Mouse (Mus musculus) left cerebral cortex, postnatal 25 days (tissue): ENCODE data around the gene Gsc2. TPM values are rescaled to one million over a fixed set of nuclear protein-coding genes. Genes with fewer than 3 reads are reported as not detected.
"Not testable (repeated sequence)": the region's sequence is repeated elsewhere in the genome, so short reads cannot be mapped to it uniquely, and the experiment has no call there.

ENCODE experiments used
- DNase-seq, 2 experiments: peaks; one replicate each; pipeline ENCODE4 v3.0.0; 2022; ENCODE audit warnings: low spot score in 2 of 2, mixed read lengths in 1 of 2
- intact Hi-C: fragments of 180-260 bp; cut with DNase I; formaldehyde crosslinking; loops from one replicate; pipeline ENCODE4 v1.15.1; 2025
- total RNA-seq, 2 experiments: library from RNA; stranded (reverse); gene quantifications; 2 replicates each; pipeline ENCODE4 v1.2.3; 2021

Gsc2 gene
- not detected for total RNA-seq

DNA sequence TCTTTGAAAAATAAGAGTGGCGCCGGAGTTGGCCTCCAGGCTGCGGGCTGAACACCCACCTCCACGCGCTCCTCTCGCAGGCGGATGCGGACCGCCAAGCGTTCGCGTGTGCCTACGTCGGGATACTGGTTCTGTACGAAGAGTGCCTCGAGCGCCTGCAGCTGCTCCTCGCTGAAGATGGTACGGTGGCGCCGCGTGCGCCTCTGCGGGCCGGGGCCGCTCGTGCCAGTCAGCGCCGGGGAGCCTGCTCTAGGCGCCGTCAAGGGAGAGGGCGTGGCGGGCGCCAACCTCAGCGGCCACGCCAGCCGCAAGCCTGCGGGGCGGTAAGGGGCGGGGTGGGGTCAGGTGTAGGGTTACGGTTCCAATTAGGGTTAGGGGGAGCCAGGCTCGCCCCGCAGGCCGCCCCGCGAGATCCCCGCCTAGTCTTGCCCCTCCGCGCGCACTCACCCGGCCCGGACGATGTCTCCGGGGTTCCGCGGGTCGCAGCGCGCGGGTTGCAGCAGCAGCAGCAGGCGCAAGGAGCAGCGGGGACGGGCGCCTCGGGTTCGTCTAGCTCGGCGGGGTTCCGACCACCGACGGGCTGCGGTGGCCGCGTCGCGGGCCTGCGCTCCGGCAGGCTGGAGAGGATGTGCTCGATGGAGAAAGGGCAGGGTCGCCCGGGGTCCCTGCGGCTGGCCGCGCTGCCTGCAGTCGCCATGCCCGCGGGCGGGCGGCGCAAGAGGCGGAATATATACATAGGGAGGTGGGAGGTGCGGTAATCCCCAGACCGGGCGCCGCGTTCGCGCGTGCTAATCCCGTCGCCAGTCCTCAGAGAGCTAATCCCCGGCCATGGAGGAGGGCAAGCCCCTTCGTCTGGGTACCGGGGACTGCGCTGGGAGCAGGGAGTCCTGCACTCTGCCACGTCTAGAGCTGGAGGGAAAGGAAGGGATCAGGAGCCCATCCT, at the start of gene Gsc2:
Gene Gsc2, minus strand, starts transcription at position 753 of the 943 bp plus-strand sequence.
- intact Hi-C loops, result loop anchor here (5.0 kb wide), 2 partner anchors 73 to 133 kb away; no protein-coding TSS in a partner anchor
- no peak for DNase-seq

DNA sequence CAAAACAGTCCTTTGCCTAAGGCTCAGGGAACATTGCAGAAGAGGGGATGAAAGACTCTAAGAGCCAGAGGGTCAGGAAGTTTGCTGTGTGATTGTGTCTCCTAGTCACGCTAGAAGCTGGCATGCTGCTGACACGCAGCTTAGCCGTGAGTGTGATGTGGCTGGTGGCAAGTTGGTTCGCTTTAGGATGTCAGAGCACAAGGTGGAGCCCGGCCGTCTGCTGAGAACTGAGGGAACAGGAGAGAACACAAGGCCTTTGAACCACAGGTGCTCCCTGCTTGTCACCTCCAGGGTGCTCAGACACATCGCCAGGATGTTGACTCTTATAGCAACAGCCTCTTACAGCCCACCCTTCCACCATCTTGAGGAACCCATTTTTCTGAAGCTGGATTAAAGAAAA, 47.2 kb upstream of the Gsc2 start:
- DNase-seq, result no peak
- intact Hi-C loops, result no loop called here

DNA sequence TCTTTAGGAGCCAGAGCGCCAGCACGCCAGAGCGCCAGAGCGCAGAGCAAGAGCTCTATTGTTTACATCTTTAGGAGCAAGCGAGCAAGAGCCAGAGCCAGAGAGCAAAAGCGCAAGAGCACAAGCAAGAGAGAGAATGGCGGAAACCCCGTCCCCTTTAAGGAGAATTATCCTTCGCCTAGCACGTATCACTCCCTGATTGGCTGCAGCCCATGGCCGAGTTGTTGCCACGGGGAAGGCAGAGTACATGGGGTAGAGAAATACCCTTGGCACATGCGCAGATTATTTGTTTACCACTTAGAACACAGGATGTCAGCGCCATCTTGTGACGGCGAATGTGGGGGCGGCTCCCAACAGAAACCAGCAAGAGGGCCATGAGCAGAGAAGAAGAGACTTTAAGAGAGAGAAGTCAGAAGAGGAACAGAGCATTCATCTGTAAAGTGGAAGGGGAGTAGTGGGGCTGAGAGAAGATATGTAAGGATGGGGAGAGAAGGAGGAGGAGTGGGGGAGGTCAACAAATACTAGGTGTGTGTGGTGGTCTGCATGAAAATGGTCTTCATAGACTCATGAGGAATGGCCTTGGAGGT, 41.3 kb upstream of the Gsc2 start:
- intact Hi-C loops, DNase-seq: not testable (repeated sequence)

DNA sequence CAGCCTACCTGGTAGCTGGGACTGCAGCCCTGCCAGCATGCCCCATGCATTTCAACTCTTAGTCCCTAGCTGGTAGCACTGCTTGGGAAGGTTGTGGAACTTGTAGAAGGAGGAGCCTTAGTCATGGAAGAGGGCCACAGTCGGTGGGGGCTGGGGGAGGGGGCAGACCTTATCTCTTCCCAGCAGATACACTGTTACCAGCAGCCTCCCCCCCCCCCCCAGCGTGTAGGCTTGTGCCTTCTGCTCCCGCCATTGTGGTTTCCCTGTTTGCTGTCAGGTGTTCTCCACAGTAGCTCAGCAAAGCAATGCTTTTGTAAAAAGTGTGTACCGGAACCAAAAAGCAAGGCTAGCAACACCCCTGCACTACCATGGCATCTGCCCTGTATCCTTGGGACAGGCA, 36.8 kb upstream of the Gsc2 start:
- DNase-seq, result no peak

DNA sequence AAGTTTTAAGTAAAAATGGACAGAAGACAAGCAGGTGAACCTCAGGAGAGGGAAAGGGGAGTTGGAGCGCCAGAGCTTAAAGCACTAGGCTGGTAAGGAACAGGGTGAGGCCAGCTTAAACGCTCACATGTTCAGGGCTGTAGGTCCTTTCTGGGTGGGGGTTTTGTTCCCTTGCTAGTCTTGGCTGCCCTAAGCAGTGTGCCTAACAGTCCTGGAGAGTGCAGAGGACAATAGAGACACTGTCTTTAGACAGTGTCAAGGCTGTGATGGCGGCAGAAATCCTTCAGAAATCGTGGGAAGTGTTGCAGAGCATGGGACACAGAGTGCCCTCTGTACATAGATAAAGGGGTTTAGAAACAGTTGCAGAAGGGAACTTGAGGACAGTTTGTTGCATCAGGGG, 35.2 kb upstream of the Gsc2 start:
- intact Hi-C loops, result no loop called here
- no peak for DNase-seq

More for the DNA sequence above, 36.8 kb upstream of the Gsc2 start:
- intact Hi-C loops, result no loop called here

DNA sequence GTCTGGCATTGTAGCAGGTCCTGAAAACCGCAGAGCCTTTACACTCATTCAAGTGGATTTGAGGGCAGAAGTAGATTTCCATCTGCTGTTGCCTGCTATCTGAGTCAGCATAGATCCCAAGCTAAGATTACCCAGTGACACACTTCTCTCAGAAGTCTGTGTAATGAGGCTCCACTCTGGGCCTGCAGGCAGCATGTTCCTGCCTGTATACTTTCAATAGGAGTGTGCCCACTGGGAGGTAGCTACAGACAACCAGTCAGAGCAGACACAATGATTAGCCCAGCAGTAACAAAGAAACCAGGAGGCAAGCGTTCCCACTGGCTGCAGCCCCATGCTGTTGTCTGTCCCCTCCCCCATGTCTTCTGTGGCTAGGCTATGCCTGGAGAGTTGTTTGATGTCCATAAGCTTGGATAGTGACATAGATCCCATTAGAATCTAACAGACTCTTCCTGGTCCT, 34.6 kb upstream of the Gsc2 start:
- DNase-seq, result peak in 1 of 2 experiments; percentile 61
- intact Hi-C loops, result no loop called here

DNA sequence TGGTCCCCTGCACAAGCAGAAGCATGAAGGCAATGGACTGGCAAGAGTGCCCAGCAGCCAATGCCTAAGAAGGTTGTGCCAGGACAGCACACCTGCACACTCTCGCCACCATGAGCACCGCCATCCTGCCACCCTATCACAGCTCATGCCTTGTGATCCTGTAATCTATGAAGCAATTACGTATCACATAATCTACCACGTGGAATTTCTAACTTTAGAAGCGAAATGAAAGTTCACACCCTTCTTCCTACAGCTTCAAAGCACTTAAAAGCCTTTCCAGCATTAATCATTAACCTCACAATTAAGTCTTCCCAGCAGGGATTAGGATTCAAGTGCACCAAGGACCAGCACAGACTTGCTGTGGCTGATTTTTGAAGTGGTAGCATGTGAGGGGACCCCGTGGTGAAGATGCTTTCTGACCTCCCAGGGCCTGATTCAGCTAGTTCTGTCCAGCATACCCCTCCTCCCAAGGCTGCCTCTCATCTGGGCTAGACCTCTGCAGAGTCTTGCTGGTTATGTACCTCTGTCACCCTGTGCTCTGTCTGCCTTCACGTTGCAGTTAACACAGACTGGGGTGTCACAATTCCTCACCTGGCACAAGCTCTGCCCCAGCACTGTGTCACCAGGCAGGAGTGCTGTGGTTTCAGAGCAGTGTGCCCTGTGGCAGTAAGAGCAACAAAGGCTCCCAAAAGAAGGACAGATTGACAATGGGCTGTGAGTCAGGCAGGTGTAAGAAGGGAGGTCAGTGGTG, 30.4 kb upstream of the Gsc2 start:
- DNase-seq, result no peak
- intact Hi-C loops, result no loop called here

DNA sequence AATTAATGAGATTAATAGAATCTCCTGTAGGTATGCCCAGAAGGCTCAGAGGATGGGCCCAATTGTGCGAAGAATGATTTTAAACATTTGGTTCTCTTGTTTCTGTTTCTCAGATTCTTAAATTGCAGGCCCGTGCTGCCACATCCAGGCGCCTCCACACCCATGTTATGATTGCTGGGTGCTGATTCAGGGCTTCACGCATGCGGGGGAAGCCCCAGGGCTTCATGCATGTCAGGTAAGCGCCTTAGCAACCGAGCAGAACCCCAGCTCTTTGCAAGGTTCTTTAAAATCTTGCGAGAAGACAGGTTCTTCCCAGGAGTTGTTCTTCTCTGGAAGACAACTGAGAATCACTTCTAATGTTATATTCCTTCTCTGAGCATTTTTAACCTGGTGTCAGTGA, 28.6 kb upstream of the Gsc2 start:
- DNase-seq, result no peak
- intact Hi-C loops, result no loop called here

DNA sequence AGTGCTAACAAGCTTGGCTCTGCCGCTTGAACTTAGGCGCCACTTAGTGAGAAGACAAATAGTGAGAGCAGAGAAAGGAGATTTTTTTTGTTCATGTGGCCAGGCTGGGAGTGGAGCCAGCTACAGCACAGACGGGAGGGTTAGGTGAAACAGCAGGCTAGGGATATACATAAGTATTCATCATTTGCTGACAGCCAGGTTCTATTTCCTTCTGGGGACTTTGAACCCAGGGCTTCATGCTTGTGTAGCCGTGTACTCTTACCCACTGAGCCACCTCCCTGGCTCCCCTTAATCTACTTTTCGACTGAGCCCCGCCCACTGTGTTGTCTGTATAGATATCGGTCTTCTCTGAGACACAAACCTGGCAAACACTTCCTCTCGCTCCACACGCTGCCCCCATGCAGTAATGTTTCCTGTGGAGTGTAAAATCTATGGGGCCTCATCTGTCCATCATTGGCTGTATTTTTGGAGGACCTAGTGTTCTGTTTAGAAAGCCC, 24.4 kb upstream of the Gsc2 start:
- intact Hi-C loops, result loop anchor here (5.0 kb wide), 1 partner anchor 98 kb away; no protein-coding TSS in a partner anchor
- DNase-seq, result no peak

DNA sequence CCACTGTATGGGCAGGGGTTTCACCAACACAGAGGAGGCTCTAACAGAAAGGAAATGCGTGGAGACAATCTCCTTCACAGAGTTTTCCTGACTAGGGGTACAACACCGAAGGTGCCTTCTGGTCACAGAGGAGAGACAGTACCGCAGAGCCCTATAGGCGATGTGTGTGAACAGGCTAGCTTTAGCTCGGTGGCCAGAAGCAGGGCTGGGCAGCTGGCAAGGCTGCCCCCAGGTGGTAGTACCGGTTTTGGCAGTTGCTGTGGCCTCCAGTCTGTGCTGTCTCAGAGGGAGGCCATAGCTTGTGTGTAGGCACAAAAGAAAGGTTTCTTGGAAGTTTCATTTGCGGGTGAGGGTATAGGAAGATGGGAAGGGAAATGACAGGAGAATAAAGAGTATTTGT, 24.0 kb upstream of the Gsc2 start:
- intact Hi-C loops, result loop anchor here (5.0 kb wide), 1 partner anchor 98 kb away; no protein-coding TSS in a partner anchor
- peak; percentile 40 to 53 for DNase-seq

DNA sequence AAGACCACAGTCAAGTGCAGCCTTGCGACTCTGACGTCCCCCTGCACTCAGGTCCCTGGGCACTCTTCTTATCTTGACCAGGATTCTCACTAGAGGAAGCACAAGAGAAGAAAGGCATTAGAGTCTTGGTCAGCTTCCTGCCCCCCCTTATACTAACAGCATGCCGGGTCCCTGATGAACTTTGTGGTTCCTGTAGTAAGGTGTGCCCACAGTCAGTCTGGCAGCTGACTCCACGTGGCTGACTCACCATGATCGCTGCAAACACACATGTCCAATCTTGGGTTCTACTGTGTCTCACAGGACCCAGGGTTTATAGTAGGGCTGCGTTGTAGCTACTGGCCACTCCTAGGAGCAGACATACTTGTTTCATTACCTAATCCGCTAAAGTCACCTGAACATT, 23.3 kb upstream of the Gsc2 start:
- intact Hi-C loops, result loop anchor here (5.0 kb wide), 1 partner anchor 99 kb away; no protein-coding TSS in a partner anchor
- no peak for DNase-seq

DNA sequence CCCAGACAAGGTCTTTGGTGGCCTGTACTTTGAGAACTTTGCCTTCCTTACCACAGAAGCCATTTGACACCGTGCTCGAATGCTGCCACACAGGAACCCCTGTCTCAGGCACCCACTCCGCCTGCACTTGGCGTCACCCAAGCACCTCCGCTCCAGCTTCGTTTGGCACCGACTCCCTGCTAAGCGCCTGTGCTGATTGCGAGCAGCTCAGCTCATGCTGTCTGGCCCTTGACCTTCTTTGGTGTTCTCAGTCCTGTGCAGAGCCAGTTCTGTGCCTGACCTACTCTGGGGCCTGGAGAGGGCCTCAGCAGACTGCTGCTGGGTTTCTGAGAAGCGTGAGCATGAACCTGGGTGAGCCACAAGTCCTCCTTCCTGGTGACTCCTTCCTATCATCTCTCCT, 21.9 kb upstream of the Gsc2 start:
- DNase-seq, result no peak
- intact Hi-C loops, result loop anchor here (5.0 kb wide), 1 partner anchor 101 kb away; no protein-coding TSS in a partner anchor

DNA sequence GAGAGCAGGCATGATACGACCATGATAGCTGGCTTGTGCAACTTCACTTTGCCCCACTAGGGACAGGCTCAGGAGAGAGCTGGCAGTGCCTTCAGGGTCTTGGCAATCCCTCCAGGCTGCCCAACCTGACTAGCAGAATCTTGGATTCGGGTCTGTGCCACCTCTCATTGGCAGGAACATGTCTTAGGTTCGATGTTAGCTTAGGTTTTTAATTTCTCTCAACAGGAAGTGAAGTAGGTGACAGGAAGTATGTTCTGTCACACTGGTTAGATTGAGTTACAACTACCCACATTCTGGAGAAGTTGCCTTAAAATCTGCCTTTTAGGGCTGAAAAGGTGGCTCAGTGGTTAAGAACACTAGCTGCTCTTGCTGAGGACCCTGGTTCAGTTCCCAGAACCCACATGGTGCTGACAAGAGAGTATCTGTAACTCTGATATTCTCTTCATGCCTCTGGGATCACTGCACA, 19.6 kb upstream of the Gsc2 start:
- intact Hi-C loops, result loop anchor here (5.0 kb wide), 1 partner anchor 113 kb away; no protein-coding TSS in a partner anchor
- no peak for DNase-seq

DNA sequence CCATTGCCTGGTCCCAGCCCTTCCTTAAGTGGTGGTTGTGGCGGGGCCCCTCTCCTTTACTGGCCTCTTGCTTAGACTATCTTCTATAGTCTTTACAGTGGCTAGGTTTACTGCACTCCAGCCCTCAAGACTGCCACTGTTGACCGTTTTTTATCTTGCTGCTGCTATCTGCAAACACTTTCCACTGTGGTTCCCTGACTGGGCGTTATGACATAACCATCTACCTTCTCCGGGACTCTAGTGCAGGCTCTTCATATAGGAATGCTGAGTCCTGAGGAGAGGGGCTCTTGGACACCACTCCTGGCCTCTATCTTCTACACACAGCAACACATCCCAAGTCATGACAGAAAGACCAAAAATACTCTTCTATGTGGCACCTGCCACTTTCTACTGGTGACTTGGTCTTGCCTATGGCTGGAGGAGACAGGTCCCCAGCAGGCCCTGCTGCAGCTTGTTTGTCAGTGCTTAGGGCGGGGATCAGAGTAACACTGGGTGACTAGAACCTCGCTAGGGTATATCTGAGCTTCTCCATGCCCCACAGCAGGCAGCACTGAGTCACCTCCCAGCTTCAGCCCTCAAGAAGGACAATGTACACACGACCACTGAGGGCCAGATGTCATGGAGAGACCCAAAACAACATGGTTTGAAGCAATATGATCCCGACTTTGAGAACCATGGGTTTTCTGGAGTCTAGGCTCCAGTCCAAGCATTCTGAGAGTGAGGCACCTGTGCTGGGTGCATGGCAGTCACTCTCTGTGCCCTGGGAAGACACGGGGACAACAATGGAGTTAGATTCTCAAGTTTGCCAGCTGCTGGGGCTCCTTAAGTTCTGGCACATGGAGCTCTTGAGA, 19.0 kb upstream of the Gsc2 start:
- intact Hi-C loops, result loop anchor here (5.0 kb wide), 1 partner anchor 113 kb away; no protein-coding TSS in a partner anchor

DNA sequence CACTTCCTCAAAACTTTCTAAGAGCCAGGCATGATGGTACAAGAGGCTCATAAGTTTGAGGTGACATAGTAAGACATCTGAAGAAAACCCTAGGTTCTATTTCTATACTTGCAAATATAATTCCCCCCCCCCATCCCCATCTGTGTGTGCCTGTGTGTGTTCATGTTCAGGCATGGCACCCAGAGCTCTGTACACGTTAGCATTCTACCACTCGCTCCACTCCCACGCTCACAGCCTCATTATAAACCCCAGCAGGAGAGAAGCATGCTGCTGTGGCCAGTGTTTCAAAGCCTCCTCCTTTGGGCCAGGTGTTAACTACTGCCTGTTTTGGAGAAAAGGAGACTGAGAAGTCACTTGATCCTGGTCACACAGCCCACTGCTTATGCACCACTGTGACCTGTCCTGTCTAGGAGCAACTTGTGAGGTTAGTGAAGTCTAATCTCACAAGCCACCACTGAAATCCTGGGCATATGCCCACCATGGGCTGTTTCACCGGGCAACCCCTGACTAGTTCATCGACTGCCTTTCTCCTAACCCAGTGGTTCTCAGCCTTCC, 17.1 kb upstream of the Gsc2 start:
- intact Hi-C loops, result loop anchor here (5.0 kb wide), 1 partner anchor 115 kb away; no protein-coding TSS in a partner anchor
- peak in 1 of 2 experiments; percentile 59 for DNase-seq

More for the DNA sequence above, 19.0 kb upstream of the Gsc2 start:
- no peak for DNase-seq

DNA sequence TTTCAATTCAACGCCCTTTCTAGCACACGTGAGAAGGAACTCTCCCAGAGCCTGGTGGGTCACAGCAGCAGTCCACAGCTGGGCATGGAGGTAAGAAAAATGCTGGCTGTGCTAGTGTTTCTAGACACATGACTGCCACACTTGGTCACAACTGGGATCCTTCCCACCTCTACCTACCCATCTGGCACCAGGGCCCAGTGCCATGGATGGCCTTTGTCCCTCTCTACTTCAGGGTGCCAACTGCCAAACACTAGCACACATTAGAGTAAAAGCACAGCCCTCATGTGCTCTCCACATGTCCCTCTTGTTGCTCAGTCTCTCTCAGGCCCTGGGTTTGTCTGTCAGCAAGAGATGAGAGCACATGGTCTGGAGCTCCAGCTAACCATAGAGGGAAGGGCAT, 14.8 kb upstream of the Gsc2 start:
- intact Hi-C loops, result loop anchor here (5.0 to 10.0 kb wide), 3 partner anchors 58 to 305 kb away; partner anchors contain the start of gene Zdhhc8
- no peak for DNase-seq

DNA sequence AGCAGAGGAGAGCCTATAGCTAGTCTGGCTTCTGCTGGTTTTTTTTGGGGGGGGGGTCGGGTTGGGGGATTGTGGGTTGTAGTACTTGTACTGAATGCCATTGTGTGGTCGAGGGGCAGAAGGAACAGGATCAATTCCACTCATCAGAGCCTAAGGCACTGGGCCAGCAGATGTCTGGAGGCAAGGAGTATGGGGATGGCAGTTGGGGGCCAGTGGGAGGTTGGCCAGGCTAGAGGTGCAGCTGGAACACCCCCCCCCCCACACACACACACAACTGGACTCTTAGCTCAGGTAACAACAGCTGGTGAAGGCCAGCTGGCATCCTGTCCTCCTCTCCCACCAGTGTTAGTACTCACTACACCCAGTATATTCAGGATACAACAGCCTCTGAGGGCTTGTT, 14.4 kb upstream of the Gsc2 start:
- intact Hi-C loops, result loop anchor here (5.0 to 10.0 kb wide), 2 partner anchors 58 to 306 kb away; partner anchors contain the start of gene Zdhhc8
- DNase-seq, result no peak

DNA sequence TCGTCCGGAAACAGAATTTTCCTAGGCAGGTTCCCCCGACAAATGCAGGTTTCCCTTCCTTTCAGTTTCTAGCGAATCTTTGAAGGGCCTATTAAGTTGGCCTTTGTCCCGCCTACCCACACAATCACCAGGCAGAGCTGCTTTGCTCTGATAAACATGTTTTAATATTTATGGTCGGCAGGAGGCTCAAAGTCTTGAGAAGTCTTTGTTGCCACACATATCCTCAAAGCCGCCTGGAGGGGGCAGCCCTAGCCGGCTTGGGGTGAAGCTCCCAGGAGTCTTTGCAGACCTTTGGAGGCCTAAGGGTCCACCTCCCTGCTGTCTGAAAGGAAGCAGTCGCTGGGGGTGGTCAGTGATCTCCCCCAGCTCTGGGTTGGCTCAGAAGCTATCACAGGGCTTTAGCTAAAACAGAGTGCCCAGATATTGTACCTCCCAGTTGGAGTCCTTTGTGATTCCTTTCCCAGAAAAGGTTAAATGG, 13.8 kb upstream of the Gsc2 start:
- peak; percentile 60 for DNase-seq
- intact Hi-C loops, result loop anchor here (5.0 to 10.0 kb wide), 2 partner anchors 59 to 306 kb away; partner anchors contain the start of gene Zdhhc8
